Mouse (Mus musculus) ES-Bruce4 (cell line): ENCODE measurements around the gene Ntf3.

Experiments
- CTCF ChIP-seq: IDR thresholded peaks from one replicate; pipeline ENCODE4 v1.8.1; 2011; ENCODE audit warnings: low read depth, low read length
- EP300 ChIP-seq: IDR thresholded peaks from 2 replicates; pipeline ENCODE4 v1.6.1; 2011; ENCODE audit warnings: low read depth, low read length; ENCODE audit not compliant: insufficient read depth
- POLR2A ChIP-seq: IDR thresholded peaks from one replicate; pipeline ENCODE4 v1.8.1; 2011; ENCODE audit warnings: low read length; ENCODE audit not compliant: insufficient read depth

DNA sequence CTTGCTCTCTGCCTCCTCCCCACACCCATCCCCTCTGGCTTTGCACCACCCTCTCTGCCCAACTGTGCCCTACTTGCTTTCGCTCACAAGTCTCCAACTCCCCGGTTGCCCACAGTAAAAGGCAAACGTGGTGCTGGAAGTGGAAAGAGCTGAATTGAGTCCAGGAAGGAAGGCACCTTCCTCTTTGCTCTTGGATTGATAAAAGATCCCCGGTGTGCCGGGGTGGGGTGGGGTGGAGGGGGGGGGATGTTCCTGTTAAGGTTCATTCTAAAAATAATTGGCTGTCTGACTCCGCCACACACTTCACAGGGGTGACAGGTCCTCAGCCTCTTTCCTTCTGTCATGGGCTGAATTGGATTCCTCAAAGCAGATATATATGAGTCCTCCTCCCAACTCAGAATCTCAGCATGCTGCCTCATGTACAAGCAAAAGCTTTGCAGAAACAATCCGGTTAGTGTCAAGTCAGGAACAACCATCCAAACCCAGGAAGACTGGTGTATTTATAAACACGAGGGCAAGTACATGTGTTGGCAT is 24.6 kb downstream of the Ntf3 start:
- TF ChIP-seq CTCF = no peak
- no peak for TF ChIP-seq POLR2A
- TF ChIP-seq EP300 = no peak
